In genomic region chr14:73372990-73373389, GRCm38 (mm10) we compare ENCODE assay signal across 18 mouse cellular contexts.
"Had no signal": no experiment of that assay in that cellular context is flagged by ENCODE, and none has a peak within 500 bp of the region (broad histone marks: within the 10 kb centered on the region; RNA-seq: fewer than 3 reads in every experiment).

No protein-coding gene starts in this region.

- DNase-seq: lung, adult 18-20 months; lung, embryonic 14.5 days; lung, postnatal 10 days; lung, postnatal 4 days; midbrain, embryonic 14.5 days; retina, postnatal 1 day; right cerebral cortex, adult 18-20 months; right cerebral cortex, postnatal 25 days; right cerebral cortex, postnatal 4 days; spleen, adult 18-20 months; thymus, adult 18-20 months; thymus, postnatal 14 days; thymus, postnatal 36 days had no signal

- H3K9me3 ChIP-seq: midbrain, embryonic 10.5 days; midbrain, embryonic 12.5 days; neural tube, embryonic 12.5 days had no signal

- H3K9ac ChIP-seq: lung, embryonic 14.5 days; midbrain, embryonic 12.5 days; neural tube, embryonic 12.5 days had no signal

- H3K27me3 ChIP-seq: midbrain, embryonic 12.5 days; neural tube, embryonic 12.5 days had no signal

- ATAC-seq: midbrain, embryonic 16.5 days had no signal

- H3K27ac ChIP-seq: midbrain, embryonic 10.5 days; midbrain, embryonic 12.5 days; neural tube, embryonic 12.5 days had no signal

- H3K4me3 ChIP-seq: midbrain, embryonic 10.5 days; midbrain, embryonic 12.5 days; myocyte; neural tube, embryonic 12.5 days had no signal

- H3K4me2 ChIP-seq: lung, embryonic 14.5 days; midbrain, embryonic 12.5 days; neural tube, embryonic 12.5 days had no signal
